Comparison of ENCODE assay signal across 8 mouse cellular contexts in the genomic region with DNA sequence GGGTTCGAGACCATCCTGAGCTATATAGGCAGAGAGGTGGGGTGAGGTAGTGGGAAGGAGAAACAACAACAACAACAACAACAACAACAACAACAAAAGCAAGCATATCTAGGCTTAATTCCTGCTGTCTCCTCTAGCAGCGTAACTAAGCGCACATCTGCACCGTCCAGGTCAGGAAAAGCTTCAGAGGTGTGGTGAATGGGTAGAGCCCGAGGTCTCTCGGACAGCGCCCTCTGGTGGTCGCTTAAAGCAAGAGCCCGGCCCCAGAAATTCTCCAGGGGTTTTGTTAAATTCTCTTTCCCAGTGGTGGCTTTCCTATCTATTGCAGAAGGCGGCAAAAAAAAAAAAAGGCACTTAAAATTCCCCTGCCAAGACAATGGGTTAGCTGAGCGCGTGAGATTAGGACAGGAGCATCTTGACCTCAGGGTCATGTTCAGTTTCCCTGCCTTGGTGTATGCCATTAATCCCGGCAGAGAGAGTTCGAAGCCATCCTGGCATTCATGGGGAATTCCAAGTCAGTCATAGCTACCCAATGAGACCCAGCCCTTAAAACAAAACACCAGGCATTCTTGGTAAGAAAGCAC. TPM values are rescaled to one million over a fixed set of nuclear protein-coding genes. Genes with fewer than 3 reads are reported as not detected.
A peak's percentile ranks its signal among the peaks of the same experiment; 100 is the strongest.
DNase-seq lines count a peak whose midpoint lies in the region; ATAC-seq lines count a peak whose summit lies in the region.
"Had no signal": no experiment of that assay in that cellular context is flagged by ENCODE, and none has a peak within 500 bp of the region (broad histone marks: within the 10 kb centered on the region; RNA-seq: fewer than 3 reads in every experiment).

No protein-coding gene starts in this region.

- DNase-seq in 3T3-L1 (ENCODE audit: low read depth, low spot score) (peak; percentile 55), A20 (ENCODE audit: low read depth, low spot score) (peak; percentile 76)
- peak; percentile 58 for DNase-seq in brain, adult 2 months (ENCODE audit: low read depth, low spot score)
- peak; percentile 62 to 68 for DNase-seq in lung, adult 18-20 months
- DNase-seq in skeletal muscle tissue, adult 2 months (ENCODE audit: low read depth, low spot score): peak; percentile 28

- no peak overlapping the region for H3K27ac ChIP-seq in forebrain, embryonic 13.5 days
- no peak overlapping the region for H3K27ac ChIP-seq in kidney, embryonic 14.5 days (ENCODE audit: low read depth, low read length)
- H3K27ac ChIP-seq: heart, embryonic 13.5 days had no signal

- peaks cover 32% of the 10 kb centered on the region for H3K36me3 ChIP-seq in forebrain, embryonic 13.5 days (ENCODE audit: poor library complexity, severe bottlenecking)
- peaks cover 25% of the 10 kb centered on the region for H3K36me3 ChIP-seq in kidney, embryonic 14.5 days (ENCODE audit: control insufficient read depth, insufficient read depth, low read length)

- 22% methylated on average over 14 of the region's 14 CpGs for WGBS in forebrain, embryonic 13.5 days
- WGBS in kidney, embryonic 14.5 days: 25% methylated on average over 14 of the region's 14 CpGs

- ATAC-seq in forebrain, embryonic 13.5 days: peak; percentile 48; the same call in 1 of the 2 replicates
- ATAC-seq in kidney, embryonic 14.5 days (ENCODE audit: low FRiP score, low TSS enrichment): peak; percentile 61

- no peaks in the 10 kb centered on the region for H3K27me3 ChIP-seq in forebrain, embryonic 13.5 days
- H3K27me3 ChIP-seq in kidney, embryonic 14.5 days (ENCODE audit: control insufficient read depth, insufficient read depth, low read length): no peaks in the 10 kb centered on the region
- H3K27me3 ChIP-seq: heart, embryonic 13.5 days had no signal

- no peaks in the 10 kb centered on the region for H3K4me1 ChIP-seq in forebrain, embryonic 13.5 days
- peaks cover 6% of the 10 kb centered on the region for H3K4me1 ChIP-seq in kidney, embryonic 14.5 days (ENCODE audit: control insufficient read depth, insufficient read depth, low read length)

- no peak overlapping the region for H3K9ac ChIP-seq in forebrain, embryonic 13.5 days
- no peak overlapping the region for H3K9ac ChIP-seq in kidney, embryonic 14.5 days (ENCODE audit: low read depth, low read length)
- H3K9ac ChIP-seq: heart, embryonic 13.5 days had no signal

- H3K4me3 ChIP-seq in forebrain, embryonic 13.5 days: no peak overlapping the region
- H3K4me3 ChIP-seq in kidney, embryonic 14.5 days (ENCODE audit: low read length): no peak overlapping the region
- H3K4me3 ChIP-seq: heart, embryonic 13.5 days had no signal

- H3K9me3 ChIP-seq in forebrain, embryonic 13.5 days (replicated peaks): no peaks in the 10 kb centered on the region
- H3K9me3 ChIP-seq in kidney, embryonic 14.5 days (ENCODE audit: control insufficient read depth, low read length): no peaks in the 10 kb centered on the region
- H3K9me3 ChIP-seq: heart, embryonic 13.5 days had no signal

- H3K4me2 ChIP-seq in forebrain, embryonic 13.5 days: no peak overlapping the region
- no peak overlapping the region for H3K4me2 ChIP-seq in kidney, embryonic 14.5 days (replicated peaks; ENCODE audit: low read depth, low read length)
- H3K4me2 ChIP-seq: heart, embryonic 13.5 days had no signal

RNA-seq across cellular contexts. Expression of a gene that starts 1.0 kb away (rescaled TPM):
- 0.19 and 0.37 TPM in 2 replicates for polyA plus RNA-seq in forebrain, embryonic 13.5 days (2015; fragmentation: Nextera tagmentation; extraction: Ambion mirVana)
- polyA plus RNA-seq in kidney, embryonic 14.5 days (2014; fragmentation: Nextera tagmentation; extraction: Ambion mirVana): 2.2 and 2.3 TPM in 2 replicates

RNA-seq across cellular contexts. Expression of a gene that starts 12.3 kb away (rescaled TPM):
- polyA plus RNA-seq in forebrain, embryonic 13.5 days (2015; fragmentation: Nextera tagmentation; extraction: Ambion mirVana): 944 and 1,056 TPM in 2 replicates
- polyA plus RNA-seq in kidney, embryonic 14.5 days (2014; fragmentation: Nextera tagmentation; extraction: Ambion mirVana): 961 and 1,287 TPM in 2 replicates

RNA-seq across cellular contexts. Expression of a gene that starts 14.9 kb away (rescaled TPM):
- 0.34 and 0.43 TPM in 2 replicates for polyA plus RNA-seq in forebrain, embryonic 13.5 days (2015; fragmentation: Nextera tagmentation; extraction: Ambion mirVana)
- 0.21 and 0.22 TPM in 2 replicates for polyA plus RNA-seq in kidney, embryonic 14.5 days (2014; fragmentation: Nextera tagmentation; extraction: Ambion mirVana)

RNA-seq across cellular contexts. Expression of a gene that starts 22.0 kb away (rescaled TPM):
- polyA plus RNA-seq in forebrain, embryonic 13.5 days (2015; fragmentation: Nextera tagmentation; extraction: Ambion mirVana): not detected in 2 replicates
- not detected in 2 replicates for polyA plus RNA-seq in kidney, embryonic 14.5 days (2014; fragmentation: Nextera tagmentation; extraction: Ambion mirVana)

RNA-seq across cellular contexts. Expression of a gene that starts 25.1 kb away (rescaled TPM):
- polyA plus RNA-seq in forebrain, embryonic 13.5 days (2015; fragmentation: Nextera tagmentation; extraction: Ambion mirVana): 11.6 and 14.1 TPM in 2 replicates
- polyA plus RNA-seq in kidney, embryonic 14.5 days (2014; fragmentation: Nextera tagmentation; extraction: Ambion mirVana): 12.3 and 13.6 TPM in 2 replicates
